Mouse (Mus musculus): ENCODE measurements around the gene Akr1cl. TPM values are rescaled to one million over a fixed set of nuclear protein-coding genes. Genes with fewer than 3 reads are reported as not detected.

The Akr1cl gene
- not detected in 2 replicates for polyA plus RNA-seq (2012; rRNA removed)

DNA sequence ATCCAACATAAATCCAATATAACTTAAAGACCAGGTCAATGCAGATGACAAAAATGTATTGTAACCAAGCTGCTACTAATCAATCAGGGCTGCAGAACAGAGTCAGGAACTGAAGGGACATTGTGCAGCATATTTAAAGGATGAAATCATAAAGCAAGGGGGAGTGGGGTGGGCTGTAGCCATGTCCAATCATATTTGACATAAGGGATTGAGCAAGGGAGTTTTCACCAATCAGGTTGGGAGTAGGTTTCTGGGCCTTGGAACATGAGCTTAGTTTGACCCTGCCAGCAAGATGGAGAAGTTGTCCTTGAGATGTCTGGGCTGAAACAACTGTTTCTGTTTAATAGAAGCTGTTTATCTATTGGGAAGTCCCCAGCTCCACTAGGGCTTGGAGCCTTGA is at the start of gene Akr1cl:
Gene Akr1cl, minus strand, starts transcription at position 119 of the 400 bp plus-strand sequence.

DNA sequence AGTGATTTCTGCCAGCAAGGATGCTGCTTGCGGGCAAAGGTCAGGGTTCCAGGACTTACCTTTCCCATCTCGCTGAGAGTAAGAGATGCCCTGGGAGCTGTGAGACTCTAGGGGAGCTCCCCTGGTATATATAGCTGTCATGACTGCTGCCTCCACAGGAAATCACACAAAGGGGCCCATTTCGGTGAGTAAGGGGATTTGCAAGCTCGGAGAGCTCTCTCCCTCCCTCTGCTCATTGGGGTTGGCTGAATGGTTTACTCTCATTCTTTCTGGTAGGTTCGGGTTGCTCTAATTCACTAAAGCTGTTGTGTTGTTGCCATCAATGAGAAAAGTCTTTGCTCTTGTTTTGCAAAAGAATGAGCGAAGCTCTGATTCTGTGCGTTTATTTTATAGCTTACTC is 49.6 kb upstream of the Akr1cl start, which contains the start of gene Crygb:
Gene Crygb, minus strand, starts transcription at position 101 of the 400 bp plus-strand sequence.

DNA sequence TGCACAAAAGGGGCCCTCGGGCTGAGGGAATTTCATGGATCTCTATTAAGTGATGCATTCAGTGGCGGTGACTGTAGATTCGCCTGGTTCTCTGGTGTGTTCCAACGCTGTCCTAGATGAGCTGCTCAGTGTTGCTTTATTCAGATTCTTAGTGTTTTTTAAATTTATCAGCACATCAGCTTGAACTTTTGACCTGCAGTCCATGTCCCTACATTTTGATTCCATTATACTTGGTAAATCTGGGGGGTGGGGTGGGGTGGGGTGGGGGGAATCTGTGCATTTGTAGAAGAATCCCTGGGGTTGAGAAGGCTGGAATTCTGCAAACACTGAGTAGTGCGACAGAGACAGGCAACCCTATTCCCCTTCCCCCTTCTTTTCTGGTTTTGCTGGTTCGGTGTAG is 41.0 kb upstream of the Akr1cl start, which contains the start of gene Crygc:
Gene Crygc, minus strand, starts transcription at position 101 of the 400 bp plus-strand sequence.

DNA sequence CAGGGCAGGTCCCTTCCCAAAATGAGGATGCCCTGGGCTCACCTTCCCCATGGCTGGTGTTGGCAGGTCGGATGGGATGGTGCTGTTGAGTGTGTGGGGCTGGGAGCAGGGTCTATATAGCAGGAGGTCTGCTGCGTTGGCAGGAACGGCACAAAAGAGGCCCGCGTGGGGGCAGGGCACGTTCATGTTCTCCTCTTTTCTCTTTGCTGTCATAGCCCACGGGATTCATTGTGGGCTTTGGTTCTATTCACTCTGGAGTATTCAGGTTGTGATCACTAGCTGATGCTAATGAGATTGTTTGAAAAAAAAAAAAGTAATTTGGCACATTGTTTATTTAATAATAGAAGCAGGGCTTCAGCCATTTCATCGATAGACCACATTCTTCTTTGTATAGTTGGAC is 30.8 kb upstream of the Akr1cl start, which contains the start of gene Crygd:
Gene Crygd, minus strand, starts transcription at position 101 of the 400 bp plus-strand sequence.

DNA sequence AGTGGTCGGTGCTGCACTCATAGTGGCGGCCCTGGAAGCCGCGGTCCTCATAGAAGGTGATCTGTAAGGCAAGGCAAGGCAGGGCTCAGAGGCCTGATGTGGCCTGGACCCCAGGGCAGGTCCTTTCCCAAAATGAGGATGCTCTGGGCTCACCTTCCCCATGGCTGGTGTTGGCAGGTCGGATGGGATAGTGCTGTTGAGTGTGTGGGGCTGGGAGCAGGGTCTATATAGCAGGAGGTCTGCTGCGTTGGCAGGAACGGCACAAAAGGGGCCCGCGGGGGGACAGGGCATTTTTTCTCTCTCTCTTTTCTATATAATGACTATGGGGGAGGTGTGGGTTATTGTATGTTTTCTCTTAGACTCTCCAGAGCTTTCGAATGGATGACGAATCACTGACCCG is 18.4 kb upstream of the Akr1cl start, which contains the start of gene Cryge:
Gene Cryge, minus strand, starts transcription at position 198 of the 400 bp plus-strand sequence.

Other genes starting within 250 kb of the Akr1cl start
- 4.9 and 5.3 TPM in 2 replicates for gene Plekhm3, start 75.9 kb downstream of the Akr1cl start, polyA plus RNA-seq (2012; rRNA removed)
- not detected in 2 replicates for gene Cryge, start 18.4 kb upstream of the Akr1cl start, polyA plus RNA-seq (2012; rRNA removed)
- not detected in 2 replicates for gene Crygd, start 30.7 kb upstream of the Akr1cl start, polyA plus RNA-seq (2012; rRNA removed)
- gene Crygc, start 40.9 kb upstream of the Akr1cl start, polyA plus RNA-seq (2012; rRNA removed) = not detected in 2 replicates
- gene Crygb, start 49.5 kb upstream of the Akr1cl start, polyA plus RNA-seq (2012; rRNA removed) = 0.13 and 0.28 TPM in 2 replicates
- not detected in 2 replicates for gene Cryga, start 70.6 kb upstream of the Akr1cl start, polyA plus RNA-seq (2012; rRNA removed)
- 0.11 and 0.13 TPM in 2 replicates for gene Gm28845, start 86.8 kb upstream of the Akr1cl start, polyA plus RNA-seq (2012; rRNA removed)
- gene D630023F18Rik, start 90.5 kb upstream of the Akr1cl start, polyA plus RNA-seq (2012; rRNA removed) = 0.44 and 0.85 TPM in 2 replicates
- gene Idh1, start 153.7 kb upstream of the Akr1cl start, polyA plus RNA-seq (2012; rRNA removed) = 193 and 224 TPM in 2 replicates
- gene Pikfyve, start 153.9 kb upstream of the Akr1cl start, polyA plus RNA-seq (2012; rRNA removed) = 12.9 and 13.9 TPM in 2 replicates
- gene Pth2r, start 249.3 kb upstream of the Akr1cl start, polyA plus RNA-seq (2012; rRNA removed) = 0.60 and 0.75 TPM in 2 replicates